Mouse (Mus musculus) heart, postnatal 0 days (tissue): Measurements from ENCODE around the gene Fhad1. TPM values are rescaled to one million over a fixed set of nuclear protein-coding genes. Genes with fewer than 3 reads are reported as not detected.

ENCODE experiments used
- ATAC-seq: fragments of 200-750 bp; cut with Nextera tagmentation; 2 replicates; pipeline ENCODE4 v1.8.0; 2017; ENCODE audit warnings: low read depth, moderate number of reproducible peaks, moderate library complexity; ENCODE audit not compliant: insufficient read depth
- DNase-seq: peaks from one replicate; pipeline ENCODE4 v3.0.0-alpha.2; 2016; ENCODE audit warnings: low spot score
- H3K27ac ChIP-seq: fragments of 300-500 bp; sonication (generic); 2 replicates; pipeline ENCODE4 v1.5.1; 2014; ENCODE audit warnings: low read depth, mild to moderate bottlenecking
- H3K27me3 ChIP-seq: fragments of 300-500 bp; sonication (generic); 2 replicates; pipeline ENCODE4 v1.6.1; 2014; ENCODE audit warnings: low read length, mixed read lengths; ENCODE audit not compliant: control insufficient read depth, insufficient read depth
- H3K36me3 ChIP-seq: fragments of 300-500 bp; sonication (generic); replicated peaks from 2 replicates; pipeline ENCODE4 v1.6.1; 2014; ENCODE audit warnings: low read length, mixed read lengths; ENCODE audit not compliant: control insufficient read depth, insufficient read depth
- H3K4me1 ChIP-seq: fragments of 300-500 bp; sonication (generic); 2 replicates; pipeline ENCODE4 v1.6.1; 2014; ENCODE audit warnings: antibody characterized with exemption; ENCODE audit not compliant: control insufficient read depth, insufficient read depth
- H3K4me2 ChIP-seq: fragments of 300-500 bp; sonication (generic); 2 replicates; pipeline ENCODE4 v1.6.1; 2014; ENCODE audit warnings: low read depth, mild to moderate bottlenecking, low read length, moderate library complexity
- H3K4me3 ChIP-seq: fragments of 300-500 bp; sonication (generic); 2 replicates; pipeline ENCODE4 v1.5.1; 2014; ENCODE audit warnings: low read depth, low read length
- H3K9ac ChIP-seq: fragments of 300-500 bp; sonication (generic); replicated peaks from 2 replicates; pipeline ENCODE4 v1.6.1; 2014; ENCODE audit warnings: low read depth, low read length, mixed read lengths
- H3K9me3 ChIP-seq: fragments of 300-500 bp; sonication (generic); replicated peaks from 2 replicates; pipeline ENCODE4 v1.6.1; 2016; ENCODE audit warnings: low read length; ENCODE audit not compliant: control insufficient read depth
- CTCF ChIP-seq: IDR thresholded peaks from 2 replicates; pipeline ENCODE4 v1.5.1; 2016; ENCODE audit warnings: antibody characterized with exemption, control low read depth, low read depth
- EP300 ChIP-seq: IDR thresholded peaks from 2 replicates; pipeline ENCODE4 v1.6.1; 2016; ENCODE audit warnings: antibody characterized with exemption, low read depth
- WGBS: fragments of 180-500 bp; shearing (Covaris S2); extraction: QIAGEN DNeasy Blood & Tissue Kit; methylation state at CpG from one replicate; pipeline ENCODE4 v1.1.7; 2014; 5-methylcytosine and 5-hydroxymethylcytosine counted together
- polyA plus RNA-seq: library from polyadenylated mRNA; unstranded; fragments of >200 nt; fragmentation: Nextera tagmentation; extraction: Ambion mirVana; gene quantifications from 2 replicates; pipeline ENCODE4 v1.2.1, GENCODE M21; 2015
- total RNA-seq: library from RNA; depleted of rRNA; stranded (reverse); fragments of >200 nt; gene quantifications from 2 replicates; pipeline ENCODE4 v1.2.3, GENCODE M21; 2014; ENCODE audit warnings: low replicate concordance

The Fhad1 gene
- total and polyA plus RNA-seq, 2 experiments from 2014 or later, result 2.7 TPM; not detected in 1

- Histone ChIP-seq H3K4me2 (no peak overlapping the region), H3K4me1 (peaks cover 33% of the 10 kb centered on the region), H3K9ac (no peak overlapping the region), H3K36me3 (no peaks in the 10 kb centered on the region), H3K27me3 (no peaks in the 10 kb centered on the region), H3K9me3 (no peaks in the 10 kb centered on the region), H3K4me3 (no peak overlapping the region), H3K27ac (no peak overlapping the region)
- DNase-seq (no peak), ATAC-seq (no peak)
- TF ChIP-seq CTCF (no peak), EP300 (no peak)
- 84% methylated on average over 8 of the region's 8 CpGs for WGBS
Measured at GRCm38 (mm10) chr4:142059841-142060193, 44.9 kb upstream of the Fhad1 start.

- peaks cover 38% of the 10 kb centered on the region for H3K4me1 ChIP-seq
- DNase-seq, result no peak
- no peak overlapping the region for H3K27ac ChIP-seq
- ATAC-seq, result no peak
- no peak overlapping the region for H3K9ac ChIP-seq
- no peak overlapping the region for H3K4me2 ChIP-seq
- H3K27me3 ChIP-seq, result no peaks in the 10 kb centered on the region
- H3K36me3 ChIP-seq, result no peaks in the 10 kb centered on the region
- 64% methylated on average over 13 of the region's 13 CpGs for WGBS
- TF ChIP-seq EP300 (no peak), CTCF (no peak)
- no peak overlapping the region for H3K4me3 ChIP-seq
- no peaks in the 10 kb centered on the region for H3K9me3 ChIP-seq
Measured at GRCm38 (mm10) chr4:142059113-142059840, 44.4 kb upstream of the Fhad1 start.

- Histone ChIP-seq H3K9ac (no peak overlapping the region), H3K9me3 (no peaks in the 10 kb centered on the region), H3K4me2 (no peak overlapping the region), H3K27ac (peak overlapping the region; percentile 69), H3K27me3 (no peaks in the 10 kb centered on the region), H3K36me3 (no peaks in the 10 kb centered on the region), H3K4me3 (no peak overlapping the region), H3K4me1 (peaks cover 54% of the 10 kb centered on the region)
- ATAC-seq, result peak; percentile 85
- WGBS, result 57% methylated on average over 22 of the region's 22 CpGs
- DNase-seq, result peak; percentile 77
- TF ChIP-seq EP300 (peak; percentile 82; the same call in 1 of the 2 replicates), CTCF (no peak)
Measured at GRCm38 (mm10) chr4:142057529-142058216, 42.8 kb upstream of the Fhad1 start.

- WGBS, result 72% methylated on average over 8 of the region's 8 CpGs
- no peak for TF ChIP-seq EP300
- Histone ChIP-seq H3K27me3 (no peaks in the 10 kb centered on the region), H3K4me2 (no peak overlapping the region), H3K4me1 (peaks cover 41% of the 10 kb centered on the region), H3K4me3 (no peak overlapping the region), H3K27ac (no peak overlapping the region), H3K9ac (no peak overlapping the region), H3K36me3 (no peaks in the 10 kb centered on the region), H3K9me3 (no peaks in the 10 kb centered on the region)
- no peak for ATAC-seq
- no peak for DNase-seq
Measured at GRCm38 (mm10) chr4:142055600-142055999, 40.7 kb upstream of the Fhad1 start.

- H3K27ac ChIP-seq, result peak overlapping the region; percentile 81; the same call in 1 of the 2 replicates
- no peaks in the 10 kb centered on the region for H3K36me3 ChIP-seq
- H3K4me3 ChIP-seq, result no peak overlapping the region
- no peak overlapping the region for H3K9ac ChIP-seq
- DNase-seq (no peak), ATAC-seq (no peak)
- H3K4me2 ChIP-seq, result no peak overlapping the region
- no peaks in the 10 kb centered on the region for H3K9me3 ChIP-seq
- no peaks in the 10 kb centered on the region for H3K27me3 ChIP-seq
- 79% methylated on average over 11 of the region's 11 CpGs for WGBS
- H3K4me1 ChIP-seq, result peaks cover 35% of the 10 kb centered on the region
- no peak for TF ChIP-seq CTCF
- TF ChIP-seq EP300, result no peak
Measured at GRCm38 (mm10) chr4:142054580-142054979, 39.7 kb upstream of the Fhad1 start.
